8 mouse cellular contexts compared by ENCODE assay signal in the genomic region with DNA sequence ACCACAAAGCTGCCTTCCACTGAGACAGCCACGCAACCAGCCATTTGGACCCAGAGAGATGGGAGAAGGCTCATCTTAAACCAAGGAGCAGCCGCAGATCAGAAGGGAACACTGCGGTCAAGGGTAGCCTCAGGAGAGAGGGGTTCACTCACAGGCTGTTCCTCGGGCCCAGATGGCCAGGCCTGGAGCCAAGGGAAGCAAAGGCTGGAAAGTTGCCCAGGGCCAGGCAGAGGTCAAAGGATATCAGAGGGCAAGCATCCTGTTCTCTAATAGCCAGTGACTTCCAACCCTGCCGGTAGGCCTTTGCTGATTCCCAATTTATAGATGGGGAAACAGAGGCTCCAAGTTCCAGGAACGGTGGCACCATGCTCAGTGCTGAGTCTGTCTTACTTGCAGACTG. TPM values are rescaled to one million over a fixed set of nuclear protein-coding genes. Genes with fewer than 3 reads are reported as not detected.
A peak's percentile ranks its signal among the peaks of the same experiment; 100 is the strongest.
DNase-seq lines count a peak whose midpoint lies in the region; ATAC-seq lines count a peak whose summit lies in the region.

No protein-coding gene starts in this region.

- no peak overlapping the region for H3K4me3 ChIP-seq in limb, embryonic 15.5 days

- intact Hi-C loops in heart, postnatal 10 days (cut with DNase I): no loop called here

- no peaks in the 10 kb centered on the region for H3K27me3 ChIP-seq in limb, embryonic 15.5 days

- H3K27ac ChIP-seq in limb, embryonic 15.5 days: peak overlapping the region; percentile 77

- peaks cover 17% of the 10 kb centered on the region for H3K36me3 ChIP-seq in limb, embryonic 15.5 days

- H3K9me3 ChIP-seq in limb, embryonic 15.5 days: no peaks in the 10 kb centered on the region

- WGBS in limb, embryonic 15.5 days: 69% methylated on average over 6 of the region's 6 CpGs

- H3K4me2 ChIP-seq in limb, embryonic 15.5 days: peak overlapping the region; percentile 31

- peak; percentile 78 for DNase-seq in adrenal gland, postnatal 10 days
- DNase-seq in cerebellum, postnatal 36 days: peak; percentile 52 to 57
- peak; percentile 84 to 85 for DNase-seq in heart, postnatal 10 days
- DNase-seq in spleen, postnatal 10 days (ENCODE audit: low spot score in 2 of 2): no peak
- DNase-seq in thymus, postnatal 25 days: no peak
- no peak for DNase-seq in natural killer cell, adult 2 months (ENCODE audit: low spot score in 2 of 2)
- DNase-seq in layer of hippocampus, postnatal 25 days (ENCODE audit: extremely low spot score in 1 of 2, low spot score in 1 of 2): no peak

- no peak for ATAC-seq in limb, embryonic 15.5 days (ENCODE audit: insufficient number of reproducible peaks, low FRiP score, low TSS enrichment, low read depth)

- H3K9ac ChIP-seq in limb, embryonic 15.5 days: no peak overlapping the region

- H3K4me1 ChIP-seq in limb, embryonic 15.5 days: peaks cover 62% of the 10 kb centered on the region

RNA-seq across cellular contexts. Expression of a gene that starts 9.0 kb away (rescaled TPM):
- total RNA-seq in adrenal gland, postnatal 10 days (2021): 10 to 100 TPM; 89.6 to 99.0 TPM
- 100 to 1,000 TPM; 252 to 286 TPM for total RNA-seq in heart, postnatal 10 days (2021)
- polyA plus RNA-seq in limb, embryonic 15.5 days (2015; fragmentation: Nextera tagmentation; extraction: Ambion mirVana): 305 and 309 TPM in 2 replicates
- total RNA-seq in layer of hippocampus, postnatal 25 days (2021): 10 to 100 TPM; 33.2 to 36.2 TPM

RNA-seq across cellular contexts. Expression of a gene that starts 26.0 kb away (rescaled TPM):
- 10 to 100 TPM; 29.4 to 30.1 TPM for total RNA-seq in adrenal gland, postnatal 10 days (2021)
- 10 to 100 TPM; 24.4 to 27.3 TPM for total RNA-seq in heart, postnatal 10 days (2021)
- 107 and 114 TPM in 2 replicates for polyA plus RNA-seq in limb, embryonic 15.5 days (2015; fragmentation: Nextera tagmentation; extraction: Ambion mirVana)
- total RNA-seq in layer of hippocampus, postnatal 25 days (2021): 1 to 10 TPM; 9.2 to 9.8 TPM

RNA-seq across cellular contexts. Expression of a gene that starts 26.9 kb away (rescaled TPM):
- total RNA-seq in adrenal gland, postnatal 10 days (2021): 10 to 100 TPM; 46.5 to 49.1 TPM
- 10 to 100 TPM; 58.6 to 59.7 TPM for total RNA-seq in heart, postnatal 10 days (2021)
- polyA plus RNA-seq in limb, embryonic 15.5 days (2015; fragmentation: Nextera tagmentation; extraction: Ambion mirVana): 210 and 239 TPM in 2 replicates
- total RNA-seq in layer of hippocampus, postnatal 25 days (2021): 1 to 10 TPM; 6.8 to 7.4 TPM

RNA-seq across cellular contexts. Expression of a gene that starts 32.7 kb away (rescaled TPM):
- total RNA-seq in adrenal gland, postnatal 10 days (2021): 10 to 100 TPM; 42.8 to 54.2 TPM
- 1 to 10 TPM; 1.4 TPM for total RNA-seq in heart, postnatal 10 days (2021)
- polyA plus RNA-seq in limb, embryonic 15.5 days (2015; fragmentation: Nextera tagmentation; extraction: Ambion mirVana): 1.9 and 2.8 TPM in 2 replicates
- total RNA-seq in layer of hippocampus, postnatal 25 days (2021): 100 to 1,000 TPM; 125 to 143 TPM

RNA-seq across cellular contexts. Expression of a gene that starts 53.0 kb away (rescaled TPM):
- 10 to 100 TPM; 42.6 to 54.8 TPM for total RNA-seq in adrenal gland, postnatal 10 days (2021)
- 10 to 100 TPM; 36.9 to 46.3 TPM for total RNA-seq in heart, postnatal 10 days (2021)
- 137 and 141 TPM in 2 replicates for polyA plus RNA-seq in limb, embryonic 15.5 days (2015; fragmentation: Nextera tagmentation; extraction: Ambion mirVana)
- total RNA-seq in layer of hippocampus, postnatal 25 days (2021): 10 to 100 TPM; 50.2 to 52.4 TPM

Comparison
In these comparisons a context has a peak if more than half of its experiments do, and no peak if none do; other contexts are left out.
1. DNase-seq: peak in adrenal gland, postnatal 10 days (single experiment), cerebellum, postnatal 36 days (2 of 2) and heart, postnatal 10 days (2 of 2); none in spleen, postnatal 10 days (0 of 2), thymus, postnatal 25 days (single experiment), natural killer cell, adult 2 months (0 of 2) and layer of hippocampus, postnatal 25 days (0 of 2).
2. RNA of a gene that starts 26.9 kb away (total RNA-seq): 58.6 to 59.7 TPM in heart, postnatal 10 days and 46.5 to 49.1 TPM in adrenal gland, postnatal 10 days; 6.8 to 7.4 TPM in layer of hippocampus, postnatal 25 days; every median in the first group is over 4 times any median in the second.